Mouse (Mus musculus) forebrain, embryonic 16.5 days (tissue): Measurements from ENCODE around the gene Gng13. TPM values are rescaled to one million over a fixed set of nuclear protein-coding genes. Genes with fewer than 3 reads are reported as not detected.
"Not testable (repeated sequence)": the region's sequence is repeated elsewhere in the genome, so short reads cannot be mapped to it uniquely, and the experiment has no call there.

Experiments used
- ATAC-seq: fragments of 200-750 bp; cut with Nextera tagmentation; 2 replicates; pipeline ENCODE4 v1.8.0; 2017; ENCODE audit warnings: mild to moderate bottlenecking, moderate library complexity
- H3K27ac ChIP-seq: fragments of 300-500 bp; sonication (generic); 2 replicates; pipeline ENCODE4 v1.5.1; 2014; ENCODE audit warnings: low read length, control low read depth
- H3K27me3 ChIP-seq: fragments of 300-500 bp; sonication (generic); replicated peaks from 2 replicates; pipeline ENCODE4 v1.6.1; 2014; ENCODE audit warnings: low read length; ENCODE audit not compliant: control insufficient read depth, insufficient read depth
- H3K36me3 ChIP-seq: fragments of 300-500 bp; sonication (generic); 2 replicates; pipeline ENCODE4 v1.6.1; 2014; ENCODE audit not compliant: control insufficient read depth, insufficient read depth
- H3K4me1 ChIP-seq: fragments of 300-500 bp; sonication (generic); replicated peaks from 2 replicates; pipeline ENCODE4 v1.6.1; 2014; ENCODE audit warnings: low read length; ENCODE audit not compliant: control insufficient read depth, insufficient read depth
- H3K4me2 ChIP-seq: fragments of 300-500 bp; sonication (generic); 2 replicates; pipeline ENCODE4 v1.6.1; 2014; ENCODE audit warnings: mild to moderate bottlenecking, low read length, control low read depth
- H3K4me3 ChIP-seq: fragments of 300-500 bp; sonication (generic); replicated peaks from 2 replicates; pipeline ENCODE4 v1.5.1; 2014; ENCODE audit warnings: mild to moderate bottlenecking, low read length, control low read depth
- H3K9ac ChIP-seq: fragments of 300-500 bp; sonication (generic); replicated peaks from 2 replicates; pipeline ENCODE4 v1.6.1; 2014; ENCODE audit warnings: low read depth, low read length, control low read depth
- H3K9me3 ChIP-seq: fragments of 300-500 bp; sonication (generic); 2 replicates; pipeline ENCODE4 v1.6.1; 2016; ENCODE audit warnings: low read length; ENCODE audit not compliant: control insufficient read depth
- WGBS: fragments of 180-500 bp; shearing (Covaris S2); extraction: QIAGEN DNeasy Blood & Tissue Kit; methylation state at CpG from one replicate; pipeline ENCODE4 v1.1.7; 2014; 5-methylcytosine and 5-hydroxymethylcytosine counted together
- polyA plus RNA-seq: library from polyadenylated mRNA; unstranded; fragments of >200 nt; fragmentation: Nextera tagmentation; extraction: Ambion mirVana; gene quantifications from 2 replicates; pipeline ENCODE4 v1.2.1, GENCODE M21; 2015

The Gng13 gene
- polyA plus RNA-seq, 1 experiment from 2014 or later, result 3.3 TPM

DNA sequence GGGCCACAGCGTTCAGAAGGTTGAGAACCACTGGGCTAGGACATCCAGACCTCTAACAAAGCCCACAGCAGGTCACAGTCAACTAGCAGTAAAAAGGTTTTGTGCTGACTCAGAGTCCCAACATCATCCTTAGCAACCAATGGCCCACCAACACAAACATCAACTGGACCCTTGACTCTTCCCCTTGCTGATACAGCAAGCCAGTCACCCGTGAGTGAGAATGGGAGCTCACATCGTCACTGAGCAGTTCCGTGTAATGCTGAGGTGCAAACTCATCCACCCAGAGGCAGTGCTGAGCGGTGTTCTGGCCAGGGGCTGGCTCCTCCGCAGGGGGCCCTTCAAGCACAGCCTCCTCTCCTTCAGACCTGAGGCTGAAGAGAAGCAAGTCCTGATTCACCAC, 8.3 kb downstream of the Gng13 start:
- H3K36me3 ChIP-seq, result no peaks in the 10 kb centered on the region

GRCm38 (mm10) chr17:25727265-25728008, 10.5 kb downstream of the Gng13 start, which contains the start of the genes Chtf18 and Rpusd1:
TSS of gene Chtf18 (minus strand) at chr17:25727419.
TSS of gene Rpusd1 (plus strand) at chr17:25727670.
- H3K4me1 ChIP-seq, result peaks cover 18% of the 10 kb centered on the region
- WGBS, result under 1% methylated on average over 37 of the region's 37 CpGs
- peak within 1 kb of the TSS; percentile 85 for H3K9ac ChIP-seq
- peak; percentile 99 for ATAC-seq
- peak within 1 kb of the TSS; percentile 57 for H3K27ac ChIP-seq
- no peaks in the 10 kb centered on the region for H3K9me3 ChIP-seq
- no peaks in the 10 kb centered on the region for H3K27me3 ChIP-seq
- no peaks in the 10 kb centered on the region for H3K36me3 ChIP-seq
- H3K4me2 ChIP-seq, result peak within 1 kb of the TSS; percentile 88
- H3K4me3 ChIP-seq, result peak within 1 kb of the TSS; percentile 79

More for the DNA sequence above, 8.3 kb downstream of the Gng13 start:
- Histone ChIP-seq H3K4me1 (peaks cover 18% of the 10 kb centered on the region), H3K4me3 (no peak overlapping the region), H3K4me2 (no peak overlapping the region), H3K27me3 (no peaks in the 10 kb centered on the region), H3K9ac (no peak overlapping the region), H3K9me3 (no peaks in the 10 kb centered on the region), H3K27ac (no peak overlapping the region)
- 78% methylated on average over 6 of the region's 6 CpGs for WGBS
- ATAC-seq, result no peak

- Histone ChIP-seq H3K36me3 (no peaks in the 10 kb centered on the region), H3K4me1 (peaks cover 18% of the 10 kb centered on the region), H3K9ac (peak overlapping the region; percentile 85), H3K27me3 (no peaks in the 10 kb centered on the region), H3K4me2 (peak overlapping the region; percentile 70), H3K4me3 (peak overlapping the region; percentile 79), H3K9me3 (no peaks in the 10 kb centered on the region), H3K27ac (no peak overlapping the region)
- 28% methylated on average over 4 of the region's 4 CpGs for WGBS
- ATAC-seq, result no peak
Measured at GRCm38 (mm10) chr17:25728009-25728270, 11.0 kb downstream of the Gng13 start.

DNA sequence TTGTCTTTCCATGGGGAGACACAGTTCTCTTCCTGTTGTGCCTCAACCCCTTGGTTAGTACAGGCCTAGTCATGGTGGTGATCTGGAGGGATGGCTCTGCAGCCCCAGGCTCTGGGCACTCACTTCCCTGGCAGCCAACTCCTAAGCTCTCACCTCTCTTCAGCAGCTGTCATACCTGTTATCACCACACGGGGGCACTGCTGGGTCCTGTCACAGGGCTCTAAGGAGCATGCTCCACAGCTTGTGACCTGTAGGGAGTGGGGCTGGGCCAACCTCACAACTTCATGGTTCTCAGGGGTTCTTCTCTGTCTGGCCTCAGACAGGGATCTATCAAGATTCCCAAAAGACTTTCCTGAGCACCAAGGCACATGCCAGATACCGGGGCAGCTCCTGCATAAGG, 15.1 kb downstream of the Gng13 start:
- Histone ChIP-seq H3K27ac (no peak overlapping the region), H3K36me3 (no peaks in the 10 kb centered on the region), H3K4me2 (no peak overlapping the region), H3K4me3 (no peak overlapping the region), H3K9ac (no peak overlapping the region), H3K9me3 (no peaks in the 10 kb centered on the region), H3K4me1 (peaks cover 9% of the 10 kb centered on the region), H3K27me3 (no peaks in the 10 kb centered on the region)
- no peak for ATAC-seq
- WGBS, result 15% methylated on average over 2 of the region's 2 CpGs

DNA sequence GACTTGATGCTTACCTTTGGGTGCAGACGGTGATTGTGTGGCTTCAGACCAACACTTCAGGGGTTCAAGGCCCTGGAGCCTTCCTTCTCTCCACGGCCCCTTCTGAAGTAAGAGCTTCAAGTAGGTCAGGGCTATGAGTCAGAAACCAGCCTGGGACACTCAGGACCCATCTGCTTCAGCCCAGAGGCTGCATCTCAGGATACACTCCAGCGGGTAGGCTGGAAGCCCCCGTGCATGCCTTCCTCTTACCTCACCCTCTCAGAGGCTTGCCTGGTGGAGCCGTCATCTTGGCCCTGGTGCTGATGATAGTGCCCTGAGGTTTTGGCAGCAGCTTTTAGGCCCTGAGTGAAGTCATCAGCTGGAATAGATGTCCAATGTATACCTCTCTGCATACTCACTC, 18.3 kb downstream of the Gng13 start:
- H3K4me3 ChIP-seq, result no peak overlapping the region
- no peak overlapping the region for H3K4me2 ChIP-seq
- H3K27ac ChIP-seq, result no peak overlapping the region
- no peaks in the 10 kb centered on the region for H3K9me3 ChIP-seq
- ATAC-seq, result no peak
- H3K9ac ChIP-seq, result no peak overlapping the region
- H3K4me1 ChIP-seq, result no peaks in the 10 kb centered on the region
- 87% methylated on average over 5 of the region's 5 CpGs for WGBS
- no peaks in the 10 kb centered on the region for H3K27me3 ChIP-seq
- no peaks in the 10 kb centered on the region for H3K36me3 ChIP-seq

DNA sequence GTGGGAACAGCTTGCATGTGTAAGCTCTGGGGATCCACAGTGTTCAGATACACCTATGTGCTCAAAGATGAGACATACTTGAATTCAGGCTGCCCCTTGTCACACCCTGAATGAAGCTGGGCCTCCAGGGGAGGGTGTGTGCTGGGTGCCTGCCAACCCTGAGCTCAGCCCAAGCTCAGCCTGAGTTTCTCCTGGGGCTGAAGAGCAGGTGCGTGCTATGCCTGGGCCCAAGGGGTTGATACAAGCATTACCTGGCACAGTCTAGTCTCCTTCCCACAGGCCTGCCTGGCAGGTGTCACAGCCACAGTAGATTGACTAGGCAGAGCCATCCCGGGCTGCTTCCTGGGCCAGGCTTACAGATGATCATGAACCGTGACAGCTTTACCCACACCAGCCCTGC, 18.8 kb downstream of the Gng13 start, which contains the start of gene Mslnl:
TSS of gene Mslnl (plus strand) at position 298 of the 400 bp plus-strand sequence.
- Histone ChIP-seq H3K4me1 (no peaks in the 10 kb centered on the region), H3K9ac (0 out of 2 replicates have a peak within 1 kb of the TSS, but pooled peaks have one; percentile 9), H3K9me3 (no peaks in the 10 kb centered on the region), H3K27me3 (no peaks in the 10 kb centered on the region), H3K27ac (no peak within 1 kb of the TSS), H3K36me3 (no peaks in the 10 kb centered on the region), H3K4me3 (no peak within 1 kb of the TSS), H3K4me2 (no peak within 1 kb of the TSS)
- WGBS, result 87% methylated on average over 3 of the region's 3 CpGs
- no peak for ATAC-seq

DNA sequence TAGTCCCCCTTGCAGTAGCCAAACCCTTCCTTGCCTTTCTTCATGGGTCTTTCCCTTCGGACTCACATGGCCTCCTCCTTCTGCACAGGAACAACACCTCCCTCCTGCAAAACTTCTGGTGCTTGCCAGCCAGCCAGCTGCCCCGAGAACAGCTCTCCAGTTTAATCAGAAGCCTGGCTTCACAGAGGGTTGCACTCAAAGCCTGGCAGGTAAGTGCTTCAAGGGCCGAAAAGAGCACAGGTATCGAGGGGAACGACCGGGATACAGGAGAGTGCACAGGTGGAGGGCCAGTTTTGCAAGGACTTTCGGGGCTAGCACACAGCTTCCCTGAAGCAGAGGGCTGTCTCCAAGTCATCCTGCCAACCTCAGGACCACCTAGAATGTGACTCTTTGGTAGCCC, 21.9 kb downstream of the Gng13 start:
- Histone ChIP-seq H3K27ac (no peak overlapping the region), H3K4me3 (no peak overlapping the region), H3K27me3 (no peaks in the 10 kb centered on the region), H3K9ac (no peak overlapping the region), H3K9me3 (no peaks in the 10 kb centered on the region), H3K36me3 (no peaks in the 10 kb centered on the region), H3K4me2 (no peak overlapping the region), H3K4me1 (no peaks in the 10 kb centered on the region)
- ATAC-seq, result no peak
- WGBS, result 80% methylated on average over 7 of the region's 7 CpGs

DNA sequence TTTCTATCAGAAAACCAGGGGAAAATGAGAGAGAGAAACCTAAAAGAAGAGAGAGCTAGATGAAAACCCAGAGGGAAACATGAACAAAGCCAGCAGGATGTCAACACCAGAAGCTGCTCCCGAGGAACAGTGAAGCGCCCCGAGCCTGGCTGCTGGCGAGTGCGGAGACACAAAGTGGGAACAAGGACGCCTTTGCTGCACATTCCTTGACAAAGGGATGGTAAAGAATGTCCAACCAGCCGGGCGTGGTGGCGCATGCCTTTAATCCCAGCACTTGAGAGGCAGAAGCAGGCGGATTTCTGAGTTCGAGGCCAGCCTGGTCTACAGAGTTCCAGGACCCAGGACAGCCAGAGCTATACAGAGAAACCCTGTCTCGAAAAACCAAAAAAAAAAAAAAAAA, 24.5 kb downstream of the Gng13 start:
- not testable (repeated sequence) for H3K4me2 ChIP-seq, H3K9me3 ChIP-seq, H3K27me3 ChIP-seq, H3K9ac ChIP-seq, H3K4me1 ChIP-seq, H3K27ac ChIP-seq, H3K4me3 ChIP-seq, ATAC-seq, H3K36me3 ChIP-seq
- 72% methylated on average over 12 of the region's 12 CpGs for WGBS

- no peaks in the 10 kb centered on the region for H3K4me1 ChIP-seq
- WGBS, result 93% methylated on average over 9 of the region's 9 CpGs
- no peak overlapping the region for H3K4me3 ChIP-seq
- H3K4me2 ChIP-seq, result no peak overlapping the region
- no peak overlapping the region for H3K9ac ChIP-seq
- H3K9me3 ChIP-seq, result no peaks in the 10 kb centered on the region
- no peak overlapping the region for H3K27ac ChIP-seq
- no peak for ATAC-seq
- no peaks in the 10 kb centered on the region for H3K27me3 ChIP-seq
- no peaks in the 10 kb centered on the region for H3K36me3 ChIP-seq
Measured at GRCm38 (mm10) chr17:25743831-25744230, 26.9 kb downstream of the Gng13 start.

DNA sequence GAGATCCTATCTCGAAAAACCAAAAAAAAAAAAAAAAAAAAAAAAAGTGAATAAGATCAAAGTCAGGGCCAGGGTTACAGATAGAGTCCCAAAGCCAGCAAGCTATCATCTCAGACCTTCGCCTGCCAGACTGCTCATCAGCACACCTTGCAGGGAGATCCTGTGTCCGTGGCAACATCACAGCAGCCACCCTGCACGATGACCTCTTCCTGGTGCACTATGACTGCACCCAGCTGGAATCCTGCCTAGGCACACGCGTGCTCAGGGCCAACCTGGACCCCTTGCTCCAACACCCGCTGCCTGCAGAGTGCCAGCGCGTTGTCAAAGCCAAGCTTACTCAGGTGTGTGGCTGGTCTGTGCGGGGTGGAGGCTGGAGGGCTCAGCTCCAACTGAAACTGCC, 27.3 kb downstream of the Gng13 start:
- H3K4me3 ChIP-seq, result no peak overlapping the region
- H3K9me3 ChIP-seq, result no peaks in the 10 kb centered on the region
- no peaks in the 10 kb centered on the region for H3K36me3 ChIP-seq
- no peaks in the 10 kb centered on the region for H3K4me1 ChIP-seq
- WGBS, result 87% methylated on average over 10 of the region's 10 CpGs
- H3K4me2 ChIP-seq, result no peak overlapping the region
- H3K27me3 ChIP-seq, result no peaks in the 10 kb centered on the region
- no peak overlapping the region for H3K27ac ChIP-seq
- no peak overlapping the region for H3K9ac ChIP-seq
- no peak for ATAC-seq
